Mouse (Mus musculus): Measurements from ENCODE around the gene Slc38a10. TPM values are rescaled to one million over a fixed set of nuclear protein-coding genes. Genes with fewer than 3 reads are reported as not detected.
A peak's percentile ranks its signal among the peaks of the same experiment; 100 is the strongest.

Gene Slc38a10
- total RNA-seq, 2 experiments from 2014 or later: 115 to 116 TPM

DNA sequence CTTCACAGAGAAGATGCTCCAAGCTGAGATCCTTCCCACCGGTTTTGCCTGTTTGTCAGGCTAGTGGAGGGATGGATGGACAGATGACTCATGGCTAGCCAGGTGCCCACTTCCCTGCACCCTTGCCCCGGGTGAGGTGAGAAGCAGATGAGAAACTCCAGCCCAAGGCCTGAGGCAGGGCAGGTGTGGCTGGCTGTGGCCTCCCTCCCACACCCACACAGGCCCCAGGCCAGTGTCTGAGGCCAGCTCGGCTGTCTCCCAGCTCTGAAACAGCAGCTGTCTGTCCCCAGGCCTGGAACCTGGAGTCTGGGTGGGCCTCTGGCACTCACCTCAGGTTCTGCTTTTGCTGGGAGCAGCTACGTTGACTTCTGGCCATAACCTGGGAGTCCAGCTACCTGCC, 24.8 kb upstream of the Slc38a10 start:
- DNase-seq: no peak

GRCm38 (mm10) chr11:120173213-120173612, 22.1 kb upstream of the Slc38a10 start:
- no peak for DNase-seq

DNA sequence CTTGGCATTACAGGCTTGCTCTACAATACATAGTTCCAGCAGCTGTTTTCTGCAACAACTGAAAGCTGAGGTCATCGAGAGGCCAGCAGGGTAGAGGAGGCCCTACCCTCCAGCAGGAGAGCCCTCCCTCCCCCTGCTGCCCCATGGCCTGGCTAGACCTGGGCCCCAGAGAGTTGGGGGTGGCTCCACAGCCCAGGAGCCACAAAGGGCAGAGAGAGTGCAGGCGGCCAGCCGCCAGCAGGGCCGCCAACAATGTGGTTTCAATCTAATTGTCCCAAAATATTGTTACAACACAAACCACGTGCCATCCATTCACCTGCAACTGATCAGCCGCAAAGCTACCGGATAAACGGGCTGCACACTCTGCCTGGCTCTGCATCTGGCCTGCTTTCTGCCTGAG, 20.0 kb upstream of the Slc38a10 start:
- DNase-seq: no peak

GRCm38 (mm10) chr11:120169208-120169992, 18.3 kb upstream of the Slc38a10 start:
- peak; percentile 90 for DNase-seq

DNA sequence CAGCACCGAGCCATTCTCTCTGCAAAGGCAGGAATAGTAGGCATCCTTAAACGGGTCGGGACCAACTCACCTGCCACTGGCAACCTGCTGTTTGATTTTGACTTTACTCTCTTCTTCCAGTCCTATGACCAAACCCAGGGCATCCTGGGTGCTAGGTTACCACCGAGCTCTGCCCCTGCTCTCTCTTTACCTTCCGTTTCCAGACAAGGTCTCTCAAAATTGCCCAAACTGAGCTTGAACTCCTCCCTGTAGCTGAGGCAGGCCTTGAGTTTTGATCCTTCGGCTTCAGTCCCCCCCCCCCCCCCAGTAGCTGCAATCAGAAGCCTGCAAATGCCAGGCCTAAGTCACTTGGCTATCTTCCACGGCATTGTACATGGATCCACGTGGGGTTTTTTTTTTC, 17.4 kb upstream of the Slc38a10 start:
- DNase-seq: no peak

- DNase-seq: no peak
Measured at GRCm38 (mm10) chr11:120167921-120168356, 16.8 kb upstream of the Slc38a10 start.

- DNase-seq: no peak
Measured at GRCm38 (mm10) chr11:120167059-120167458, 15.9 kb upstream of the Slc38a10 start.

DNA sequence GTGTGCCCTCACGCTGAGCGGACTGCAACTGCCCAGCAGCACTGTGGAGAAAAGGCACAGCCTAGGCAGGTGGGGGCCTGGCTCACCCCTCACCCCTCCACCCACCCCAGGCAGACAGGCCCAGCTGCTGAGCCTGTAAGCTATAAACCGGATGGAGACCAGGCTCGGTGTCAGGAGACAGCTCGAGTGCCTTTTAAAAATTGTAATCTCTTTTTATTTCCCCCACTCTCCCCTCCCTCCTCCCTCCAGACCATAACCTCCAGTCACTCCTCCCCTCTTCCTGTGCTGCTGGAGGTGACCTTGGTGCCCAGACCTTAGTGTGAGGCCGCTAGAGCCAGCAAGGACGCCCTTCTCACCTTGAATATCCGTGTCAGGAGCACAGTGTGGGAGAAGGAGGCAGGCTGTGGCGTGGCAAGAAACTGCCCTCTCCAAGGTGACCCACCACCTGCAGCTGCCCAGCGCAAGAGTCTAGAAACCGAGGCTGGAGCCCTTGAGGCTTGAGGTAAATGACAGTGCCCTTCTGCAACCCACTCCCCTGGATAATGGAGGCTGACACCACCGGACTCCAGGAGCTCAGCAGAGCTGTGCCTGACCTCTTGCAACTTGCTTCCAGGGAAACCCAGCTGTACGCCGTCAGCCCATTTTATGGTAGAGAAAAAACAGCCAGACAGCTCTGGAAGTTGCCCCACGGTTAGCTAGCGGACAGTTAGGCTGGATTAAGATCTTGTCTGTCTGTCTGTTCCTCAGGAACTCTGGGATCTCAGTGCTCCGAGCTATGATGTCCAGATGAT, 13.5 kb upstream of the Slc38a10 start:
- peak; percentile 50 for DNase-seq

GRCm38 (mm10) chr11:120164028-120164427, 12.9 kb upstream of the Slc38a10 start:
- no peak for DNase-seq

- no peak for DNase-seq
Measured at GRCm38 (mm10) chr11:120163207-120163606, 12.1 kb upstream of the Slc38a10 start.

DNA sequence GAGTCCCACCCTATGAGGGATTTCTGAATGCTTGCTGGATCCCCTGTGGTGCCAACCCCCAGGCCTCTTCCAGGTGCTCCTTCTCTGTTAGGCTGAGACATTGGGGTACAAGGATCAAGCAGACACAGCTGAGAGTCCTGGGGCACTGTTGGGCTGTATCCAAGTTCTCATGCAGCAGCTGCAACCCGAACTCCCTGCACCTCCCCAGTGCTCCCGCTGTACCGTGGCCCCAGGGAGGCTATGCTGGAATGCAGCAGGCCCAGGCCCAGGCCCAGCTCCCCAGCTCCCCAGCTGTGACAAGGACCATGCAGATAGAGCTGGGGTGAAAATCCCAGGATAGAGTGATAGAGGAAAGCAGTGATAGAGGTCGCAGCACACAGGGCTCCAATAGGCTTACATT, 10.1 kb upstream of the Slc38a10 start:
- no peak for DNase-seq

- DNase-seq: peak; percentile 57
Measured at GRCm38 (mm10) chr11:120160478-120160877, 9.3 kb upstream of the Slc38a10 start.

GRCm38 (mm10) chr11:120159653-120160052, 8.5 kb upstream of the Slc38a10 start:
- no peak for DNase-seq

DNA sequence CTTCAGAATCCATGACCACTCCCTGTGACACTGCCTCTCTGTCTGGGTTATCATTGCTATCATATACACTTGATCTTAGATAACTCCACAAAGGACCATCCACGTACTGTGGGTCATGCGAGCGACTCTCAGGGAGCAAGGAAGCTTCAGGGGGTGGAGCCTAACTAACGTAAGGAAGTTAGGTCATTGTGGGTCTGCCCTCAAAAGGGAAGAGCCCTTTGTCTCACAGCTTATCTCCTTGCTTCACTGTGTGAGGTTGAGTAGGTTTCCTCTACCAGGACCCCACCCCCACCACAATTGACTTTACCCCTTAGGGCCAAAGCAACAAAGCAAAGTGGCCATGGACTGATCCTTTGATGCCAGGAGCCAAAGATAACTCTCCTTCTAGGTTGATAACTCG, 7.7 kb upstream of the Slc38a10 start:
- no peak for DNase-seq

DNA sequence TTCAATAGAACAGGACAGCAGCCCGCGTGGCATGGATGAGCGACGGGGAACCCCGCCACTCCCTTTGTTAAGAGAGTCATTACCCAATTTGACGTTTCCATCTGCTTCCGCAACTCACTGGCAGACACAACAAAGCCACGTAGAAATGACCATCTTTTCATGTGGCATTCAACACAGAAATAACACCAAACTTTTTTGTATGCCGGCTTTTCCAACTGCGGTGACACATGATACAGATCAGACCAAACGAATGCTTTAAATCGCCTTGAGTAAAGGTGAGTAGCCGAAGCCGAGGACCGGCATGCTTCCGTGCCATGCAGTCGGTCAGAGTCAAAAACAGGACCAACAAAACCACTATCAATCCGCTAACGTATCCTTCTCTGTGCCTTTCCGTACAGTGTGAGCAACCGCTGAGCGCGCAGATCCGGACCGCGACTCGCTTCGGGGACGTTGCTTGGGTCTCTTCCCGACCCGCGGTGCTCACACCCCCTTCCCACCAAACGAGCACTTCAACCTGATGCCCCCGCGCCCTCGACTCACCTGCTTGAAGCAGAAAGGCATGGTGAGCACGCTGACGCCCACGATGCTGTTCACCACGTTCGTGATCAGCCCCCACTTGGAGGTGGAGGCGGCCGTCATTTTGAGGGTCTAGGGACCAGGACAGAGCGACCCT, 570 bp downstream of the Slc38a10 start:
- DNase-seq: peak; percentile 21

GRCm38 (mm10) chr11:120149510-120150200, 1.5 kb downstream of the Slc38a10 start:
- DNase-seq: no peak

DNA sequence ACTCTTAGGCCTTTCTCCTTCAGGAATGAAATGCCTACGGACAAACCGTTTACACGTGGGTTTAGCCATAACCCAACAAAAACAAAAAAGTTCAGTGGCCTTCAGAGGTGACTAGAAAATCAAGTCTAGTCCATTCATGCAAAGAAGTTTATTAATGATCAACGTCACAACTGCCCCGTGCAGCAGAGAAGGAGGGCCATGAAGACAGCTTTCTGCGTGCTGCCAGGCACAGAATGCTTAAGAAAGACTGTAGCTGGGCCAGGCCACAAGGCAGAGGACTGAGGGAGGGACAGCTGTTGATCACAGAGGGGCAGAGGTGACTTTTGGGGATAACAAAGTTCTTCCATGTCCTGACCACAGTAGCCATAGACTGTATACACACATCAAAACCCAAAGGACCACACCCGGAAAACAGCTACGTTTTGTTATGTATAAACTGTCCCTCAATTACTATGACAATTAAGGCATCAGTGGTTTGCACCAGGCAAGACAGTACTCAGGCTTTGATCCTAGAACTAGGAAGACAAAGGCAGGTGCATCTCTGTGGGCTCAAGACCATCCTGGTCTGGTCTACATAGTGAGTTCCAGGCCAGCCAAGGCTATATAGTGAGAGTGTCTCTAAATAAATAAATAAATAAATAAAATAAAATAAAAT, 2.8 kb downstream of the Slc38a10 start:
- no peak for DNase-seq

GRCm38 (mm10) chr11:120143708-120144497, 7.2 kb downstream of the Slc38a10 start:
- DNase-seq: no peak

DNA sequence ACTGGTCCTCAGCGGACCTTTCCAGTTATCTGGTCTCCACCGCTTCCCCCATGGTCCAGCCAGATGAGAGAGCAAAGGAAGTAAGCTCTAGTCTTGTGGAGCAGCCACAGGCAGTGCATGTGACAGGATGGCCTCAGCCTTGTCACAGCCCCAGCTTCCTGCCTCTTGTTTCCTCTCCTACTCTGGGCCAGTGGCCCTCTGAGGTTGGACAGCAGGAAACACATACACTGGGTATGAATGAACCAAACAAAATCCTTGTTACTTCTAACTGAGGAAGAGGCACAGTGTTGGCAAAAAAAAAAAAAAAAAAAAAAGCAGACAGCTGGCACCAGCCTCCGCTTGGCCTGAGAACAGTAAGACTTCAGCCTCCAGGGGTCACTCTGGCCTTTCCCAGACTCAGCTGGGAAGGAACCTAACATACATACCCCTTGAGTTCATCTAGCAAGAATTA, 8.5 kb downstream of the Slc38a10 start:
- DNase-seq: peak; percentile 72

GRCm38 (mm10) chr11:120140255-120140654, 10.9 kb downstream of the Slc38a10 start:
- DNase-seq: no peak

DNA sequence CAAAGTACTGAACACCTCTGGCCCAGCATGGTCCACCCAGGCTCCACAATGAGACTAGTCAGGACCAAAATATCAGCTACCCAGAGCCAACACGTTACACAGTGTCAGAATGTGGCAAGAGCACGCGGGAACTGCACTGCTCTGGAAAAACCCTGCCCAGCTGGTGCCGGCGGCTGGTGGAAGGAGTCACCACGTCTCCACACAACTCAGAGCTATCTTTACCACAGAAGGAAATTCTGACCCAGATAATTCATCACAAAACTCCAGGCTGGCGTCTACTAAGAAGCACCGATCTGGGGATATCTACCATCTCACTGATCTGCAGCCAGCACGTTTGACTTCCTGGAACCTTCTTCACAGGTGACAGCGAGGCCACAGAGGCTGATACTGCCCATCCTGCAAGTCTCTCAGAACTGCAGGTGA, 11.8 kb downstream of the Slc38a10 start:
- DNase-seq: no peak
